Mouse (Mus musculus) intestine, postnatal 0 days (tissue): ENCODE measurements around the gene Rcan1. TPM values are rescaled to one million over a fixed set of nuclear protein-coding genes. Genes with fewer than 3 reads are reported as not detected.
A peak's percentile ranks its signal among the peaks of the same experiment; 100 is the strongest.

Experiments used
- ATAC-seq: fragments of 200-750 bp; cut with Nextera tagmentation; 2 replicates; pipeline ENCODE4 v1.8.0; 2017; ENCODE audit warnings: mild to moderate bottlenecking, moderate TSS enrichment, moderate library complexity
- H3K27ac ChIP-seq: fragments of 300-500 bp; sonication (generic); 2 replicates; pipeline ENCODE4 v1.5.1; 2014; ENCODE audit warnings: mild to moderate bottlenecking, low read depth, low read length, moderate library complexity
- H3K27me3 ChIP-seq: fragments of 300-500 bp; sonication (generic); replicated peaks from 2 replicates; pipeline ENCODE4 v1.6.1; 2014; ENCODE audit warnings: low read length, mixed read lengths; ENCODE audit not compliant: control insufficient read depth, insufficient read depth
- H3K36me3 ChIP-seq: fragments of 300-500 bp; sonication (generic); 2 replicates; pipeline ENCODE4 v1.6.1; 2014; ENCODE audit warnings: mild to moderate bottlenecking, moderate library complexity; ENCODE audit not compliant: control insufficient read depth, insufficient read depth
- H3K4me1 ChIP-seq: fragments of 300-500 bp; sonication (generic); replicated peaks from 2 replicates; pipeline ENCODE4 v1.6.1; 2014; ENCODE audit warnings: antibody characterized with exemption, low read length, mixed read lengths; ENCODE audit not compliant: control insufficient read depth, insufficient read depth
- H3K4me2 ChIP-seq: fragments of 300-500 bp; sonication (generic); replicated peaks from 2 replicates; pipeline ENCODE4 v1.6.1; 2014; ENCODE audit warnings: low read depth, mild to moderate bottlenecking, moderate library complexity
- H3K4me3 ChIP-seq: fragments of 300-500 bp; sonication (generic); 2 replicates; pipeline ENCODE4 v1.5.1; 2014; ENCODE audit warnings: low read depth, low read length
- H3K9ac ChIP-seq: fragments of 300-500 bp; sonication (generic); 2 replicates; pipeline ENCODE4 v1.6.1; 2014; ENCODE audit warnings: mild to moderate bottlenecking, low read depth, low read length
- H3K9me3 ChIP-seq: fragments of 300-500 bp; sonication (generic); 2 replicates; pipeline ENCODE4 v1.6.1; 2016; ENCODE audit warnings: mixed run types; ENCODE audit not compliant: control insufficient read depth
- CTCF ChIP-seq: sonication (generic); IDR thresholded peaks from 2 replicates; pipeline ENCODE4 v1.5.1; 2016; ENCODE audit warnings: low read depth, mild to moderate bottlenecking, control low read depth, antibody characterized with exemption, moderate library complexity
- WGBS: fragments of 180-500 bp; shearing (Covaris S2); extraction: QIAGEN DNeasy Blood & Tissue Kit; methylation state at CpG from one replicate; pipeline ENCODE4 v1.1.7; 2014; 5-methylcytosine and 5-hydroxymethylcytosine counted together
- polyA plus RNA-seq: library from polyadenylated mRNA; unstranded; fragments of >200 nt; fragmentation: Nextera tagmentation; extraction: Ambion mirVana; gene quantifications from 2 replicates; pipeline ENCODE4 v1.2.1, GENCODE M21; 2015

Rcan1 gene
- polyA plus RNA-seq, 1 experiment from 2014 or later, result 52.0 TPM

DNA sequence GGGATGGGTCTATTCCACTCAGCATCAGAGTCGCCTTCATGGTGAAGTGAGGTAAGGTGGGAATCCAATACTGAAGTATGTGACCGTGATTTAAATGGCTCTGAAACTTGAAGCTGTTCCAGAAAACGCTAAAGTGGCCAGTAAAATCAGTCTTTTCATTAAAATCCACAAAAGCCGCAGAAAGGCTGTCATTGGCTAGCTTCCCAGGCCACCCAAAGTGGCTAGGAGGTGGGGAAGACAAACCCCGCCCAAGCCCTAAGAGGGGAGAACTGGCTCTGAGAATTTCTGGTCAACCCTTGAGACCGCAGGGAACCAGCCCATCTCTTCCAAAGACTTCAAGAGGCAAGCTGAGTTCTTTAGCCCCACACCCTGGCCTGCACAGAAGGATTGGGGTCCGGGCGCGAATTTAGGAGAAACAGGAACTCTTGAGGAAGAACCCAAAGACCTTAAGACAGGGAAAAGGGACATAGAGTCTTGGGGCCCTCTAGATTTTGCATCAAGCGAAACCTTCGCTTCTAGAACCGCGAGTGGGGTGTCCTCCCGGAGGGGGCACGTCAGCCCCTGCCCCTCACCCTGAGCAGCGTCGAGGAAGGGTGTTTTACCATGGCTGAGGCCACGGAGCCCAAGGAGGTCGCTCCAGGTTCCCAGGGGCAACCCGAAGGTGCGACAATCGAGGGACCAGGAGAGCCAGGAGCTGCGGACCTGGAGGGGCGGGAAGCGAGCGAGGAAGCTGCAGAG, 27.4 kb upstream of the Rcan1 start:
- Histone ChIP-seq H3K4me1 (no peaks in the 10 kb centered on the region), H3K4me2 (peak overlapping the region; percentile 74), H3K36me3 (no peaks in the 10 kb centered on the region), H3K27me3 (no peaks in the 10 kb centered on the region), H3K4me3 (peak overlapping the region; percentile 58), H3K9me3 (no peaks in the 10 kb centered on the region), H3K9ac (peak overlapping the region; percentile 74), H3K27ac (peak overlapping the region; percentile 73)
- no peak for ATAC-seq
- WGBS, result 8% methylated on average over 26 of the region's 26 CpGs
- TF ChIP-seq CTCF, result no peak

DNA sequence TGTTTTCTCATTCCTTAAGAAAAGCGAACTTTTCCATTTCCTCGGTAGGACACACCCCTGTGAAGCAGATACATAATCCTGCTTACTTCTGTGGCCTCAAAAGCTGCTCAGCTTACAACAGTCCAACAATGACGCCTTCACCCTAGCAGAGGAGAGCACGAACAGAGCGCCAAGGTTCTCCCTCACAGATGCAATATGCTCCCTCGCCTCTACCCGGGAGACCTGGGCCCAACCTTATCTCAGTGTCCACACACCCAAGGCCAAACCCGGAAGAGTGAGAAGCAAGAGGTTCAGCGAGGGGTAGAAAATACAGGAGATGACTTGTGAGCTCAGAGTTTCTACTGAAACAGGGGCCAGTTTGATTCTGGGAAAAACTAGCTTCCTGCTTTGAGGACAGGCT, 18.7 kb upstream of the Rcan1 start:
- no peak overlapping the region for H3K4me3 ChIP-seq
- no peaks in the 10 kb centered on the region for H3K27me3 ChIP-seq
- WGBS, result 30% methylated on average over 9 of the region's 9 CpGs
- no peak overlapping the region for H3K9ac ChIP-seq
- H3K4me2 ChIP-seq, result peak overlapping the region; percentile 28; the same call in 1 of the 2 replicates
- H3K27ac ChIP-seq, result peak overlapping the region; percentile 50; the same call in 1 of the 2 replicates
- no peaks in the 10 kb centered on the region for H3K36me3 ChIP-seq
- no peaks in the 10 kb centered on the region for H3K4me1 ChIP-seq
- TF ChIP-seq CTCF, result no peak
- ATAC-seq, result 0 out of 2 replicates have a peak, but pooled peaks have one; percentile 6
- no peaks in the 10 kb centered on the region for H3K9me3 ChIP-seq

DNA sequence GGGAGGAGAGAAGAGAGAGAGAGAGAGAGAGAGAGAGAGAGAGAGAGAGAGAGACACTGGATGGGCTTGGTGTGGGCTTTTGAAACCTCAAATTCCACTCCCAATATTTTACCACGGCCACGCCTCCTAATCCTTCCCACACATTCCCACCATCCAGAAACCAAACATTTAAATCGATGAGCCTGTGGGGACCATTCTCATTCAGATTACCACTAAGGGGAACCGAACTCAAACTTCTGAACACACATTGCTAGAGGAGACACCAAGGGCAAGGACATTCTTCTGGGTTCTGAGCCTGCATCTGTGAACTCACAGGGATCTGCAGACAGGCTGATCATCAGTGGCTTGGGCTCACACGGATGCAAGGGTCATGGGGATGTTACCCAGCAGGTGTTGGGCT, 17.8 kb upstream of the Rcan1 start:
- no peaks in the 10 kb centered on the region for H3K4me1 ChIP-seq
- no peak for ATAC-seq
- 91% methylated on average over 5 of the region's 5 CpGs for WGBS
- H3K9ac ChIP-seq, result no peak overlapping the region
- H3K4me2 ChIP-seq, result no peak overlapping the region
- no peaks in the 10 kb centered on the region for H3K27me3 ChIP-seq
- H3K9me3 ChIP-seq, result no peaks in the 10 kb centered on the region
- TF ChIP-seq CTCF, result no peak
- H3K27ac ChIP-seq, result no peak overlapping the region
- no peak overlapping the region for H3K4me3 ChIP-seq
- no peaks in the 10 kb centered on the region for H3K36me3 ChIP-seq

- H3K27me3 ChIP-seq, result no peaks in the 10 kb centered on the region
- H3K4me1 ChIP-seq, result no peaks in the 10 kb centered on the region
- TF ChIP-seq CTCF, result peak; percentile 83
- 42% methylated on average over 4 of the region's 4 CpGs for WGBS
- H3K27ac ChIP-seq, result no peak overlapping the region
- H3K4me2 ChIP-seq, result no peak overlapping the region
- H3K9ac ChIP-seq, result no peak overlapping the region
- H3K4me3 ChIP-seq, result no peak overlapping the region
- peak; percentile 28; the same call in 1 of the 2 replicates for ATAC-seq
- H3K36me3 ChIP-seq, result no peaks in the 10 kb centered on the region
- no peaks in the 10 kb centered on the region for H3K9me3 ChIP-seq
Observed at GRCm38 (mm10) chr16:92487489-92487888, 16.8 kb upstream of the Rcan1 start.

GRCm38 (mm10) chr16:92487086-92487485, 16.4 kb upstream of the Rcan1 start:
- no peak overlapping the region for H3K9ac ChIP-seq
- peak; percentile 48 for ATAC-seq
- H3K27ac ChIP-seq, result no peak overlapping the region
- no peak overlapping the region for H3K4me3 ChIP-seq
- no peaks in the 10 kb centered on the region for H3K27me3 ChIP-seq
- H3K4me1 ChIP-seq, result no peaks in the 10 kb centered on the region
- no peak overlapping the region for H3K4me2 ChIP-seq
- 50% methylated on average over 6 of the region's 6 CpGs for WGBS
- no peaks in the 10 kb centered on the region for H3K9me3 ChIP-seq
- H3K36me3 ChIP-seq, result no peaks in the 10 kb centered on the region
- TF ChIP-seq CTCF, result no peak

- Histone ChIP-seq H3K27me3 (0 out of 2 replicates have a peak, but pooled peaks cover under 1% of the 10 kb centered on the region), H3K9me3 (no peaks in the 10 kb centered on the region), H3K9ac (no peak within 1 kb of the TSS), H3K4me2 (no peak within 1 kb of the TSS), H3K27ac (no peak within 1 kb of the TSS), H3K36me3 (no peaks in the 10 kb centered on the region), H3K4me1 (no peaks in the 10 kb centered on the region), H3K4me3 (no peak within 1 kb of the TSS)
- 88% methylated on average over 5 of the region's 5 CpGs for WGBS
- no peak for TF ChIP-seq CTCF
- ATAC-seq, result no peak
Observed at GRCm38 (mm10) chr16:92485436-92485835, 14.8 kb upstream of the Rcan1 start, which contains the start of gene Clic6. Gene Clic6 (plus strand): TSS chr16:92485736.
